Mouse (Mus musculus): Measurements from ENCODE around the gene Ceacam16.

Ceacam16 gene

DNA sequence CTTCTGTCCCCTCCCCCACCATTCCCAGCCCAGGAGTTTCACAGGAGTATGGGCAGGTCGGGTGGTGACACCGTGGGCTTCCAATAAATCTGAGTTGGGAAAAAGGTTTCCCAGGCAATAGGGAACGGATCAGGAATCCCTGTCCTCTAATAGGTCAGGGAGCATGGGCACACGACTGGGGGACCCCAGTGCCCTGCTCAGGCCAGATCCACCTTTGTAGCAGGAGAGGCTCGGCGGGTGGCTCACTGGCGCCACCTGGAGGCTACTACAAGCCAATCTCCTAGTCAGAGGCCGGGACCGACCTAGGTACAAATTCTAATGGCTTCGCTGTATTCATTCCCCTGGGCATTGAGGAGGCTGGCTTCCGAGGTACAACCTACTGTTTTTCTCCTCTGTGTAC, 17.5 kb downstream of the Ceacam16 start:
- no peak for DNase-seq (ENCODE audit: low spot score)

DNA sequence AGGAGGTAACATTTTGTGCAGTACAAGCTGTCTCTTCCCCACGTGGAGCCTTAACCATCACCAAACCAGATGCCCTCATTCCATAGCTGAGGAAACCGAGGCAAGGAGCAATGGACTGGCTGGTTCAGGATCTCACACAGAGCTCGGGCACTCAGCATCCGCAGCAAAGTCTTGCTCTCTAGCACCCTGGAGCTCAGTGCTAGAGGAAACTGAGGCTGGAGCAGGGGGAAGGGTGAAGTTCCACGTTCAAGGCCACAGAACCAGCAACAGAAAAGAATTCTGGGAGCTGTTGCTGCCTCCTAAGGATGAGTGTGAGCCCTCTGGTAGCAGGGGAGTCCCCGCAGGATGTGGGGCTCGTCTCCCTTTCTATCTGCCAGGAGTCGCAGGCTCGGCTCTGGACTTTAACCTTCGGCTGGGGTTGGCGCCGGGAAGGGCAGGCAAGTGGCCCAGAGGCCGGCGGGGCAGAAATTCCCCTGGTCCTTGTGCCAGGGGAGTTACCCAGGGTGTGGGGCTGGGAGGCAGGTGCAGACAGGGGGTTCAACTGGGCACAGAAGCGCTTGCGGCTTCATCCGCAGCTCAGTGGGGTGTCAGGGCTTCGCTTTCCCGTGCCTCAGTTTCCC, 18.1 kb downstream of the Ceacam16 start:
- DNase-seq (ENCODE audit: low spot score), result no peak

DNA sequence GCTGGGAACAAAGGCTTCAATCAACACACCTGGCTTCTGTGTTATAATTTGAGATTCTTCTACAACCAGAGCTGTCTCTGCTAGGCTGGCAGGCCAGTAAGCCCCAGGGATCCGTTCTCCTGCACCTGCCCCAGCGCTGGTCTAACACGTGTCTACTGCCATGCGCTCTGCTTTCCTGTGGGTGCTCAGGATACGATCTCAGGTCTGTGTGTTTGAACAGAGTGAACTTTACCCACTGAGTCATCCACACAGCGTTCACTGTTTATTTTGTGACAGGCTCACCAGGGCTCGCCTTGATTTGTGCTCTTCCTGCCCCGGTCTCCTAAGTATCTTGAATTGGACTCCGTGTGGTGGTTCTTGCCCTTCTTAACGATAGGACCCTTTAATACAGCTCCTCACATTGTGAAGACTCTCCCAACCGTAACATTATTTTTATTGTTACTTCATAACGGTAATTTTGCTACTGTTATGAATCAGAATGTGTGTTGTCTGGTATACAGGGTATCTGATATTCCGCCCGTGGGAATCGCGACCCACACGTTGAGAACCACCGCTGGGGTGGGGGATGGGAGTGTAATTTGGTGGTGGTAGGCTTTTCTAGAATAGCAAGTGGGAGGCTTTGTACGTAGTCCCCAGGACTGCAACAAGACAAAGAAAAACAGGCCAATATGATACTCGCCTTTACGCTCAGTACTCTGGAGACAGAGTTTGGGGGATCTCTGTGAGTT, 19.2 kb downstream of the Ceacam16 start:
- DNase-seq (ENCODE audit: low spot score), result no peak

DNA sequence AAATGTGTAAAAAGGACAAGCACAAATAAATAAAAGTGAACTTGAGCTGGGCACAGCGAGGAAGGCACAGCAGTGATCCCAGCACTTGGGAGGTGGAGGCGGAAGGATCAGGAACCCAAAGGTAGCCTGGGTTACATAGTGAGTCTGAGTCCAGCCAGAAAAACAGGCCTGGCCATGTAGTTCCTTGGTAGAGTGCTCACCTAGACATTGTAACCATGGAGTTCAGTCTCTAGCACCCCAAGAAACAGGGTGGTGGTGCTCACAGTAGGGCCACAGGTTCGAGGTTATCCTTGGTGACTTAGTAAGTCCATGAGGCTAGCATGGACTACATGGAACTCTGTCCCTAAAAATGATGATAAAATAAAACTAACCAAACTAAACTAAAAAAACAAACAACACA, 20.2 kb downstream of the Ceacam16 start:
- no peak for DNase-seq (ENCODE audit: low spot score)

DNA sequence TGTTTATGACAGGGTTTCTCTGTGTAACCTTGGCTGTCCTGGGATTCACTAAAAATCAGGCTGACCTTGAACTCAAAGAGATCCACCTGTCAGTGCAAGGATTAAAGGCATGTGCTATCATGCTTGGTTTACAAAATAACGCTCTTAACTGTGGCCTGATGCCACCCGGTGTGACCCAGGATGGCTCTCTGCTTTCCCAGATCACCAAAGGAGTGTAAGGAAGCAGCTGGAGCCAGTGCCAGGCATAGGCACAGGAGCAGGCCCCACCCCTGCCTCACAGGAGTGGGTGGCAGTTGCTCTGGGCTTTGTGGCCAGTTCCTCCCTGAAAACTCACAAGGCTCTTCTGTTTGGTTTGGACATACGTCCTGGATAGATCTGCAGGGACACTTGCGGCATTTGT, 20.7 kb downstream of the Ceacam16 start:
- DNase-seq (ENCODE audit: low spot score), result no peak

DNA sequence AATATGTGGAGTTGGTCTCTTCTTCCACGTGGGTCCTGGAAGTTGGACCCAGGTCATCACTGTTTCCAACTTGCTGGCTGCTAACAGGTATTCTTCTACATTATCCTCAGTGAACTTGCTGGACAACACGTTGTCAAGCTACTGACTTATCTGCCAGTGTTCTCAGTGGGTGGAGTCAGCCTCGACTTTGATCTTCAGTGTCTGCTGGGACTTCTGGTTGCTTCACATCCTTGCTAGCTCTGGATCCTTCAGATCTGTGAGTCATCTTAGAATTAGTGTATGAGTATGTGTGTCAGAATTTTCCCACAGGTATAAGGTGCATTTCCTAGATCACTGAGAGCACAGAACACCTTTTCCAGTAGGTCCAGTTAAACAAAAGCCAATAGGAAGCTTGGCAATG, 24.3 kb downstream of the Ceacam16 start:
- no peak for DNase-seq (ENCODE audit: low spot score)

DNA sequence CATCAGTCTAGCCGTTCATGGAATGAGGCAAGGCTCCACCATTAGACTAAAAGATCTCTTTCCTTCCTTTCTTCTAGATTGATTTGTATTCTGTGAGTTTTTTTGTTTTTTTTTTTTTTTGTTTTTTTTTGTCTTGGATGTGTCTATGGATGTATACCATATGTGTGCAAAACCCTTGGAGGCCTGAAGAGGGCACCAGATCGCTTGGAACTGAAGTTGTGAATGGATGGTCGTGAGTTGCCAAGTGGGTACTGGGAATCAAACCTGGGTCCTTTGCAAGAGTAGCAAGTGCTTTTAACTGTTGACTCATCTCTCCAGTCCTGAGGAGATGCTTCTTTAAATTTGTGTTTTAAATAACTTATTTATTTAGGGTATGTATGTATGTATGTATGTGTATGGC, 27.0 kb downstream of the Ceacam16 start:
- DNase-seq (ENCODE audit: low spot score), result no peak

DNA sequence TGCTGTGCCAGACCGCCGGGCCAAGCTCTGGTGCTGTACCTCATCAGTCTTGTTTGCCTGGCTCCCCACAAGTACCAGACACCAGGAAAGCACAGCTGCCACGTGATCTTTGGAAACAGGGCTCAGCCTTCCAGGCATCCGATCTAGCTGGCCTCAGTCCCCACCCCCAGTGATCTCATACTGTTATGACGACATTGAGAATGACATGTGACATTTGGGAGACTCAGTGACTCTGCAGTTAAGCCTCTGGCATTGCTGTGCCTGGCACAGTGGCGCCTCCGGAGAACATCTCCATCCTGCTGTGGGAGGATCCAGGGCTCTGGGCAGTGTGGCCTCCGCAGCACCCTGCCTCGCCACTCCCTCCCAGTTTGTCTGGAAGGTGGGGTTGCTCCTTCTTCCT, 29.3 kb downstream of the Ceacam16 start:
- no peak for DNase-seq (ENCODE audit: low spot score)

DNA sequence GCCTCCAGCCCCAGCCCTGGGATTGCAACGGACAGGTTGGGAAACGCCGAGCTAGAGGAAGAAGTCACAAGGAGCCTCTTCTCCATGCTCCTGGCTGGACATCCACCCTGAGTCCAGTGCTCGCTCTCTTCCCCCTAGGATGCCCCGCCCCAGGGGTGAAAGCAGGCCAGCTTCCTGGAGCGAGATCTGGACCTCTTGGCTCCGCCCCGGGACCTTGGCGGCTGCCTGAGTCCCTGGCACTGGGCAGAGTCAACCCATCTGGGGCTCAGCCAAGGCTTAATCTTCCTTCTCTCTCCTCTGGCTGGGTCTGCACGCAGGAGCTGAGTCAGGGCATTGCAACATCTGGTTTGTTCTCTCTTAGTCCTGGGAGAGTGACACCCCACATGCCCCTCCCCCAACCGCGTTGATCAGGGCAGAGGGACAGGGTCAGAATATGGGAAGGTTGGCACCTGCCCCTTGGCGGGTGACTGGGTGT, 30.4 kb downstream of the Ceacam16 start:
- no peak for DNase-seq (ENCODE audit: low spot score)

DNA sequence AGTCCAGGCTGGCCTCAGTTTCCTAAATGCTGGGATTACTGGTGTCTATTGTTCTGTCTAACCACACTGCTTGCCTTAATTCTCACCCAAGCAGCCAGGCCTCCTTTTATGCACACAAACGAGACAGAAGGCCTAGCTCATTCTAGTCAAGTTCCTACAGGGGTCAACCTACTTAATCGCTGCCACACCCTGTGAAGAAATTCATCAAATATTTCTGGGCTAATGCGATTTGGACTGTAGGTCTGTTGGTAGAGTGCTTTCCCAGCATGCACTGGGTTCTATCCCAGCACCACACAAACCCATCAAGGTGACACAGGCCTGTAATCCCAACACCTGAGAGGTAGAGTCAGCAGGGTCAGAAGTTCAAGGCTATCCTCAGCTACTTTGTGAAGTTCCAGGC, 31.4 kb downstream of the Ceacam16 start:
- no peak for DNase-seq (ENCODE audit: low spot score)

DNA sequence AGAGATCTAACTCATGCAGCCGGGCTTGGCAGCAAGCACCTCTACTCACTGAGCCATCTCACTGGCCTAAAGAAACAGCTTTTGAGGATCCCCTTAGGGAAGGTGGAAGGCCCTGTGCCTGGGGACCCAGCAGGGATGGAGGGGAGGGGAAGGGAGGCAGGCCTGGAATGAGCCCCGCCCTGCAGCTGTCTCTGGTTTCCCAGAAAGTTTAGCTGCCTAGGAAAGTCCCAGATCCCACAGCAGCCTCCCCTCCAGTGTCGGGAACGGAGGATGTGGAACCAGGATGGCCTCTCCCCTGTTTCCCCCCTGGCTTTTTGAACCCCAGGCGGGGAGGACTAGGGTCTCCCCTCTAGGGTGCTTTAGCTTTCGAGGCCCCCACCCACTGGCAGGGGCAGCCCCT, 34.3 kb downstream of the Ceacam16 start:
- no peak for DNase-seq (ENCODE audit: low spot score)

DNA sequence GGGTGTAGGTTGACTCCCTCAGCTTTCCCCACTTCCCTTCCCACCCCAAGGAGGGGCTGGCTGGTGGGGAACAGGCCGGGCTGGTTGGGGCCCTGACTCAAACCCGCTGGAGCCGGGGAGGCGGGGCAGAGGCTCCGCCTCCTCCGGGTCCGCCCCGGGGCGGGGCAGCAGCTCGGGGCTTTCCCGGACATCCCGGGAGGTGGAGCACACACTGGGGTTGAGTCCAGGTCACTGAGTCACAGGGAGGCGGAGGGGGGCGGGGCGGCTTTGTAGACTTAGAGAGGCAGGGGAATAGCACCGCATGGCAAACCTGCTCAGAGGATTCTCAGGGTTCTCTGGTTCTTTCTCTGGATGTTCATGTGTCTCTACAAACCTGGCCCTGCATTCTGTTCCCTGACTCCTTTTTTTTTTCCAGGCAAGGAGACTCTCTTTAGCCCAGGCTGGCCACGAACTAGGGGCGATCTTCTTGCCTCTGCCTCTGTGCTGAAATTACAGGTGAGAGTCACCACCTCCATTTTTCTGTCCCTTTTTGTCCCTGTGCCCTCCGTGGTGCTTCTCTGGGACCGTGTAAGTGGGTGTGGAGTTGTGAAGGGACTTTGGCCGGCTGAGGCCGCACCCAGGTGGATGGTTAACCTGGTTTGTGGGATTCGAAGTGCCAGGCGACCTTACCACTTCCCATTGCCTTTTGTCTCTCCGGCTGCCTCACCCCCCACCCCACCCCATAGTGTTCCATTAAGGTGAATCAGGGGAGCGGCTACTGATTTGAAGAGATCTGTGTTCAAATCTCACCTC, 36.7 kb downstream of the Ceacam16 start:
- DNase-seq (ENCODE audit: low spot score), result peak; percentile 42

DNA sequence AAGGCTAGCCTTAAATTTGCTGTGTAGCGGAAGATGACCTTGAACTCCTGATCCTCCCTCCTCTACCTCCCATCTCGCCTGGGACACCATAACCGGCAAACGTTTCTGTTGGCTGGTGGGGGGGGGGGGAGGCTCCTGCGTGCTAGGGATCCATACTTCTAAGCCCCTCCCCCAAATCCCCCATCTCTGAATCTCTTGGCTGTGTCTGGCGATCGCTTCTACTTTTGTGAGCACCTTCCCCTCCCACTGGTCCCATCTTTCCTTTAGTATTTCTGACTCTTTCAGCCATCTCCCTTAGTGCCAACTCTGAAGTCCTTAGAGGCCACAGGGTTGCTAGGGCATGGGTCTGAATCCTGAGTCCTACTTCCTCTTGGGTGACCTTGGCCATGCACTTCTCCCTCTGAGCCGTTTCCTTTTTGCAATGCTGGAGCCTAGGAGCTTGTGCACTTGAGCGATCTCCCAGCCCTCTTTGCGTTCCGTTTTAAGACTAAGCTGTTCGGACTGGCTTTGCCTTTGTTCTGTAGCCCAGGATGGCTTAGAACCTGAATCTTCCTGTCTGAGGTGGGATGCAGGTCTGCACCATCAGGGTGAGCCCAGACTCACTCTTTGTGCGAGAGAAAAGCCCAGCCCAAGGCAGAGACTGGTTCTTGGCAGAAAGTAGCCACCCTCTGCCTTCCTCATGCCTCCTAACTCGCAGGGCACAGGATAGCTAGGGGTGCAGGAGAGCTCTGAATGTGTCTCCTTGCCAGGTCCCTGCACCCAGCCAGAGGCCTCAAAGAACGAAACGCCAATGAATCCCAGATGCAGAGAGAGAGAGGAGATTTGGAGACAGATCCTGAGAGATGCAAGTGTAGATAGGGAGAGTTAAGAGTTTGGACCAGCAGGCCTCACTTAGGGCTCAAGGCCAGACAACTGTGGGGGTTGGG, 37.6 kb downstream of the Ceacam16 start:
- no peak for DNase-seq (ENCODE audit: low spot score)

DNA sequence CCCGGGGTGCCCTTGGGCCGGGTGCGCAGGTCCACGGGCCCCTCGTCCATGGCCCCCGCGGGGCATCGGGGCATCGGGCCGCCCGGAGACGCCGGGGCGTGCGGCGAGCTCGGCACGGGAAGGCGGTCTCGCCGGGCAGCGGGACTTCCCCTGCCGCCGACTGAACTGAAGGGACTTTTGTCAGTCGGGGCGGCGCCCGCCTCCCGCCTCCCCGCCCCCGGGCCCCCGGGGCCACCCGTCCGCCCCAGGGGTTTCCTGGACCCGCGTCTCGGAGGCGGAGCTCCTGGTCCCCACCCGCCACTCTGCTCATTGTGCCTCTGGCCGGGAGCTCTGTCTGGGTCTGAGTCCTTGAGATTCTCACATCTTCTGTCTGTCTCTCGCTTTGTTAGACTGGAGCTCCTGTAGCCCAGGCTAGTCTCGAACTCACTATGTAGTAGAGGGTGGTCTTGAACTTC, 38.5 kb downstream of the Ceacam16 start, which contains the start of gene Bcl3:
TSS of gene Bcl3 (minus strand) at position 167 of the 455 bp plus-strand sequence.
- peak; percentile 31 for DNase-seq (ENCODE audit: low spot score)

DNA sequence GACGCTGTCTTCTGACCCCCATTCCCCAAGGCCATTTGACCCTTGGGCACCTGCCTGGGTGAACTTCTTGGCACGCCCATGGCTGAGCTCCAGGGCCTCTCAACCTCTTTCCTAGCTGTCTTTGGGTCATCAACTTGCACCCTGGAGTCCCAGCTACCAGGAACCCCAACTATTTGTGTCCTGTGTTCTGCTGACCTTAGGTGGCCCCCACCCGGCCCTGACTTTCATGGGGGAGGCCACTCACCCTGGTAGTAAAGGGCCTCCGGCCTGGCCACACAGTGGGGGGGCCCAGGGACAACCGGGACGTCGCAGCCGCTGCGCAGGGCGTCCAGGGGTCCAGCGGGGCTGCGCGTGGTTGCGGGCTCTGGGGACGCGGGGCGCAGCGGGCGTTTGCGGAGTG, 38.9 kb downstream of the Ceacam16 start:
- no peak for DNase-seq (ENCODE audit: low spot score)

DNA sequence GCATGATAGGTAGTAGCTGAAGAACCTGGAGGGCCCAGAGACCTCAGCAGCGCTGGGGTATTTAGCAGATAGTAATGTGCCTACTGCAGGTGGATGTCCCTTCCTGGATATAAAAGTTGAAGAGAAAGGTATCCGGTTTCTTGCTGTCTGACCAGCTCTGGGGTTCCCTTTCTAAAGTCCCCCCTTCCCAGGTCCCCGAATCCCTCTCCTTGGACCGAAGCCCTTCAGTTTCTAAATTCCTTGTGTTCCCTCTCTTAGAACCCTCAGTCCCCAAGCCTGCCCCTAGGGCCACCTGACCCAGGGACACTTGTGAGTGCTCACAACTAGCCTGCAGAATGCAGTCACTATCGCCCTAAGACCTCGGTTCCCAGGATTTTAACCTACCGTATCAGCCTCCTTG, 39.5 kb downstream of the Ceacam16 start:
- DNase-seq (ENCODE audit: low spot score), result no peak

DNA sequence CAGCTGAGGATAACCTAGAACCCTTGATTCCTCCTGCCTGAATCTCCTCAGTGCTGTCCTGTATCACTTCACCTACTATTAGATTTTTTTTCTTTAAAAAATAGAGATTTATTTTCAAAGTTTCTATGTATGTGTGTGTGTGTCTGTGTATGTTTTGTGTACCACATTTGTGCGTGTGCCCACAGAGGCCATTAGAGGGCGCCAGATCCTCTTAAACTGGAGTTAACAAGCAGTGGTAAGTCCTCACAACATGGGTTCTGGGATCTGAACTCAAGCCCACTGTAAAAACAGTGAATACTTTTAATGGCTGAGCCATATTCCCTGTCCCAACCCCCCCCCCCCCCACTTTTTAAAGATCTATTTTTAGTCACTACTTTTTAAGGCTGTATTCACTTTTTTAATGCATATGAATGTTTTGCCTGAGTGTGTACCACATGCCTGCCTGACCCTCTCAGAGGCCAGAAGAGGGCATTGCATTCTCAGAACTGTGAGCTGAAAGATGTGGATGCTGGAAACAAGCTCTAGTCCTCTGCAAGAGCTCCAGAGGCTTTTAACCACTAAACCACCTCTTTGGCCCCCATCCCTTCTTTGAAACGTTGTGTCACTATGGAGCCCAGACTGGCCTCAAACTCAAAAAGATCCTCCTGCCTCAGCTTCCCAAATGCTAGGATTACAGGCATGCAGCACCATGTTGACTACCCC, 40.6 kb downstream of the Ceacam16 start:
- no peak for DNase-seq (ENCODE audit: low spot score)

DNA sequence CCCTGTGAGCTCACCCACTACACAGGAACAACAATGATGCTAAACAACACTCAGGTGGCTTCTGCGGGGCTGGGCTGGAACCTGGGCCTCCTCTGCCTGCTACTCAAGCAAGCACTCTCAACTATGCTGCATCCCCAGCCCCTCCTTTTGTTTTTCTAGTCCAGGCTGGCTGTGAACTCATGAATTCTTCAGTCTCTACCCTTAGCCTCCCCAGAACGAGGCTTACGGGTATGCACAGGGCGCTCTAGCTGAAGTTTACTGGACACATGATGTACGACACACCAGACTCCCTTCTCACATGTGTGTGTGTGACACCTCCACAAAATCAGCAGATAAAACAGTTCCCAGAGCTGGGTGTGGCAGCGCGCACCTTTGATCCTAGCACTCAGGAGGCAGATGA, 42.2 kb downstream of the Ceacam16 start:
- DNase-seq (ENCODE audit: low spot score), result no peak

DNA sequence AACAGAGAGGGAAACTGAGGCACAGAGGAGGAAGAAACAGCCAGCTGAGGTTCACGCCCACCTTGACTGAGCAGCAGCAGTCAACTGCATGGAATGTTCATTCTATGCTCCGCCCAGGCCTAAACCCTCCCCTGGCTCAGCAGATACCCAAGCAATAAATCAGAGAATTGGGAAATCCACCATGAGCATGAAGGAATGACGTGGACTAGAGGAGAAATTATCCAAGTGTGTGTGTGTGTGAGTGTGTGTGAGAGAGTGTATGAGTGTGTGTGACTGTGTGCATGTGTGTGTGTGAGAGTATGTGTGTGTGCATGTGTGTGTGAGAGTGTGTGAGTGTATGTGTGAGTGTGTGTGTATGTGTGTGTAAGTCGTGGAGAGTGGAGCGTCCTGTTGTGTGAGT, 42.7 kb downstream of the Ceacam16 start:
- DNase-seq (ENCODE audit: low spot score), result no peak

DNA sequence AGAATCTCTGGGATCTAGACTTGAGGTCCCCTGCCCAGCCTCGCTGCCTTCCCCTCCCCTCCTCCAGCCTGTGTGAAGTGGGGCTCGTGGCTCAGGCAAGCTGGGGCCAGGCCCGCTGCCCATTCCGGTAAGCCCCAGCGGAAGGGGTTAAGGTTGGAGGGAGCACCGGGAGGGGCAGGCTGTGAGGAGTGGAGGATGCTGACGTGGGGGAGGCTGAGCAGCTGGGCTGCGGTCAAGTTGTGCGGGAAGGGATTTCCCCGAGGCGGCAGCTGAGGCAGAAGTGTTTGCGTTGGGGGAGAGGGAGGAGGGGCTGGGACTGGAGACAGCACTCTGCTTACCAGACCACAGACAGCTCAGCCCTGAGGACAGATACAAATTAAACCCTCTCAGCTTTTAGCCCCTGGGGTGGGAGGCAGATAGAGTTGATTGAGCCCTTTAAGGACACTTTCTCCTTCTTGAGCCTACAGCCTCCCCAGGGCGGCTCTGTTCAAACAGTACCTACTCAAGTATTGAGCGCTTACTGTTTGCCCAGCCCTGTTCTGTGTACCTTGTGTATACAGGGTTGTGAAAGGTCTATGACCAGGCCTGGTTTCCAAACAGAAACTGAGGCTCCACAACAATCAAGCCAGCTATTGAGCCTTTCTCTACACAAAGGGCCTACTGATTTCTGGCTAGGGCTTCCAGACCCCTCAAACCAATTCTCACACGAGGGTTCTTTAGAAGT, 43.6 kb downstream of the Ceacam16 start:
- DNase-seq (ENCODE audit: low spot score), result peak; percentile 69

Measured in spleen, adult 12 weeks (tissue).